Mouse (Mus musculus) lung, adult 18-20 months (tissue): ENCODE data around the gene Spop.

Source experiments
- DNase-seq, 2 experiments: peaks; one replicate each; pipeline ENCODE4 v3.0.0; 2022; ENCODE audit warnings: mixed read lengths in 2 of 2

The Spop gene

DNA sequence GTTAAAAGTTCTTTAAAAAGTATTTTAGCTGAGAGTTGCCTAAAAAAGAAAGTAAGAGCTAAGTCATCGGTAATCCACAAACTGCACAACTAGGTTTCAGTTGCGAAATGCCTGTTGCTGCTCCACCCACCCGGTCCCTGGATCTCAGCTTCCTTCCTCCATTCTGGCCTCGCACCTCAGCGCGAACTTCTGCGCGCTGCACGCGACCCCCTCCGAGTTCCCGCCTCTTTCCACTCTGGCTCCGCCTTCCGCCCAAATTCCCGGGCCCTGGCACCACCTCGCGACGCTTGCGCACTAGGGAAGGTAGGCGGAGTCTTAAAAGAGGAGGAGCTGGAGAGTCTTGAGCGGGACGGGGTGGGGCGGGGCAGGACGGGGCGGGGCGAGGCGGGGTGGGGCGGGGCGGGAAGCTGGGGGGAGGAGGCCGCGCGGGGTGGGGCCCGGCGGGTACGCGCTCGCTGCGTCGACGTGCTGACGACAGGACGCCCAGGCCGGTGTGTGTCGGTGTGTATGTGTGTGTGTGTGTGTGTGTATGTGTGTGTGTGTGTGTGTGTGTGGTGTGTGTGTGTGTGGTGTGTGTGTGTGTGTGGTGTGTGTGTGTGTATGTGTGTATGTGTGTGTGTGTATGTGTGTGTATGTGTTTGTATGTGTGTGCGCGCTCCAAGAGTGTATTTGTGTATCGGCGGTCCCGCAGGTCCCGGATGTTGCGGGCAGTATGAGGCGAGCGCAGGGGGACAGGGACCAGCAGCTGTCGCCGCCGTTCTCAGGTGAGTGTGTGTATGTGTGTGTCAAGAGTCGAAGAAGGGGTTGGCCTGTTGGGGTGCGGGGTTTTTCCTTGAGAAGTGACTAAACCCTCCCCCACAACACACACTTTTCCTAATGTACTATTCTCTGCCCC, at the start of gene Spop:
Gene Spop, plus strand, starts transcription at position 440 of the 895 bp plus-strand sequence.
- DNase-seq, result peak; percentile 93 to 95

DNA sequence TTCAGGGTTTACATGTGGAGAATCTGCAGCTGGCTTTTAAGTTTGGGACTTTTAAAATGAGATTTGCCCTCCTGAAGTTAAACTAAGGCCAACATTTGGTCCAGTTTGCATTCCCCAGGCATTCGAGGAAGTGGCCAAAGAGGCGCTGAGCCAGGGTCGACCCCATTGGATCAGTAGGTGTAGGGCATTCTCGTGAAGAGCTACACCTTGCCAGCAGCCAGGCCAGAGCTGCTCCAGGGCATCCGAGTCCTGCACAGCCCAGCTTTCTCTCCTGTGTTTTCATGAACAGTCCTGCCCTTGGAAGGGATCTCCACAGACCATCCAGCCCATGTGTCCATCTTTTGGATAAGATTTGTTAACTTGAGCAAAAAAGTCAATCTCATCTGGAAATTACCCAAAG, 49.5 kb upstream of the Spop start:
- no peak for DNase-seq

DNA sequence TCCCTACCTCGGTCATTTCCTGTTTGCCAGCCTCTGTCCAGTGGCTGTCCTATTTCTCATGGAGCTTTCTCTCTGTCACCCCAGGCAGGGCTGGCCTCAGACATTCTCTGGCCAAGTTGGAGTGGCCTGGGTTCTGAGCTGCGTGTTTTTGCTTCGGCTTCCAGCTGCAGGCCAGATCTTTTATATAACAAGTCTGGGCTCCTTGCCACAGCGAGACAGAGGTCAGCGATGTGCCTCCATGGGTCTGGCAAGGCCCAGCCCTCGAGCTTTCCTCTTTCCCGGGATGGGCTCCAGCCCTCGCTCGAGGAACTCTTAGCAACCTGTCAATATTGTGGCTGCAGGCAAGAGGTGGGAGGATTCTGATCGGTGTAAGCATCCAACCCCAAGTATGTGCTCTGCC, 48.3 kb upstream of the Spop start:
- peak; percentile 88 to 91 for DNase-seq

DNA sequence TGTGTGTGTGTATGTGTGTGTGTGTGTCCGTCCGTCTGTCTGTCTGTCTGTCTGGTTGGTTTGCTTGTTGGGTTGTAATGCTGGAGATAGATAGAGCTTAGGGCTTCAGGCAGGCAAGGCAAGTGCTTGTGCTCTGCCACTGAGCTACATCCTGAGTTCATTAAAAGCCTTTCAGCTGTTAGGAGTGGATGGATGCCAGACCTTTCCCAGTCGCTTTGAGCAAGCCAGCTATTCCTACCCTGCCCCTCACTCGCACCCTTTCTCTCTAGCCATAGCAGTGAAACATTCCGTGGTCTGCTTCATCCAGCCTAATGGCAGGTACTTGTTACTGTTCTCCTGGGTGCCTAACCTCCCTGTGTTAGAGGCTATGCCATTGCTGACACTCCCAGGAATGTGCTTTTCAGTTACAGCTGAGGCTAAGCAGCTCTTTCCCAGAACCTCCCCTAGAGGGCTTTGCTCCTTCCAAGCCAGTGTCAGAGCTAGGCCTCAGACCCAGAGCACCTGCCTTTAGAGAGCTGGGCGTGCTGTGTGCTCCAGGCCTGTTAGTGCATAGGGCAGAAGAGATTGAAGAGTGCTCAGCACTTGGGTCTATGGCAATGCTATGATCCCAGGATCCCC, 47.5 kb upstream of the Spop start:
- peak in 1 of 2 experiments; percentile 35 for DNase-seq

DNA sequence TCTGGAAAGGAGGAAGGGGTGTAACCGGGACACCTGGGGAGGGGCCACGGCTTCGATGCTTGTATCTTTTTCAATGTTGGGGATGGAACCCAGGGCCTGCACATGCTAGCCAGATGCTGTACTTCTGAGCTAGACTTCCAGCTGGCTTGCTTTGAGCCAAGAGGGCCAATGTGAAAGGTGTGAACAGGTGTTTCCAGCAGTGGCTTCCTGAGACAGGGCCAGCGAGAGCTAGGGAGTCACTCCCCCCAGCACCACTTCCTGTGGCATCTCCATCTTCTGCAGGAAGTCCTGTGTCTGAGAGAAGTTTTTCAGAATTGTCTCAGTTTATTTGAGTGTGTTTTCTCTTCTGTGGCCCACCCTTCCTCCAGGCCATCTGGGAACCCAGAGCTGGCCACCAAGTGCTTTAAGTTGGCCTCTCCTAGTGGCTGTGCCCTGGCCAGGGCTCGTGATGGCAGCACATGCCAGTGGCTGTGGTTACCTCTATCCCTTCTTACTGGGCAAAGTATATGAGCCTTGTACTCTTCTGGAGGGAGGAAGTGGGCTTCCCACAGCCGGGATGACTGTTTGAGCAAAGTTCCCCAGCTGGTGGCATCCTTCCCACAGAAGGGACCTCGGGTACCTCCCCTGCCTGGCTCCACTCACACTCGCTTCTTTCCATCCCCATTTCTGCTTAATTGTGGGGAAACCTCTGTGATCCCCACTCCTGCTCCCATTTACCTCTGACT, 46.7 kb upstream of the Spop start:
- DNase-seq, result no peak

DNA sequence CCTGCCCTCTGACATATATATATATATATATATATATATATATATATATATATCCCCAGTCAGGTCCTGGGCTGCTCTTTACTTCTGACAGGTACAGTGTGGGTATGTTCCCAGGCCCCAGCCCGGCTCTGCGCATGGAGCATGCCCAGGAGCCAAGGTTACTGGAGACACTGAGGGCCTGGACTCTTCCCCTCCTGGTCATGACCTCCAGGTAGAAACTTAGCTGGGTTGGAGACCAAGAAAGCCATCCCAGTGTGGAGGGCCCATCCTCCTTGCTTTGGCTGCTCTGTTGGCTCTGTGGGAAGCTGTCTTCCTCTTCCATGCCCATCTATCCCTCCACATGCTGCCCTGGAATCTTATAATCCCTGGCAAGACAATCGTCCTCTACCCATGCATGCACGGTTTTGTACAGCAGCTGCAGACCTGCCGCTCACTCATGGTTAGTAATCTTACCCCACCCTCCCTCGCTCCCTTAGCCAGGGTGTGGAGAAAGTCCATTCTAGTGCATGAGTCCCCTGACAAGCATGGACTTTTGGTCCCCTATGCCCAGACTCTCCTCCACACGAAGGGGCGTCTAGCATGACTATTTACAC, 45.6 kb upstream of the Spop start:
- no peak for DNase-seq

DNA sequence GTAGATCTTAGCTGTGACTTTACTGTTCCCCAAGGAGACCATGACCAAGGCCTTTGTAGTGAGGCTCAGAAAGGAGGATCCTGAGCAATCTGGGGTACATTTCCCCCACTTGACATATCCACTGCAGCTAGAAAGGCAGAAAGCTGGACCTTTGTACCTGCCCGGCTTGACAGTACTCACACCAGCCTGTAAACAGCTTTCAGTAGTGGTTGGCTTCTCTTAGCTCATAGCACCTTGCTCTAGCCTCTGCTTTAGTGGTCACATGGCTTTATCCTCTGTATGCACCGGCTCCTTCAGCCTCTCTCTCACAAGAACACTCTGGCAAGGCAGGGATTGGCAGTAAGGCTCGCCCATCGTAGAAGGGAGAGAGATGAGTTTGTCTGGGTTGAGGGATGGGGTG, 45.0 kb upstream of the Spop start:
- no peak for DNase-seq

DNA sequence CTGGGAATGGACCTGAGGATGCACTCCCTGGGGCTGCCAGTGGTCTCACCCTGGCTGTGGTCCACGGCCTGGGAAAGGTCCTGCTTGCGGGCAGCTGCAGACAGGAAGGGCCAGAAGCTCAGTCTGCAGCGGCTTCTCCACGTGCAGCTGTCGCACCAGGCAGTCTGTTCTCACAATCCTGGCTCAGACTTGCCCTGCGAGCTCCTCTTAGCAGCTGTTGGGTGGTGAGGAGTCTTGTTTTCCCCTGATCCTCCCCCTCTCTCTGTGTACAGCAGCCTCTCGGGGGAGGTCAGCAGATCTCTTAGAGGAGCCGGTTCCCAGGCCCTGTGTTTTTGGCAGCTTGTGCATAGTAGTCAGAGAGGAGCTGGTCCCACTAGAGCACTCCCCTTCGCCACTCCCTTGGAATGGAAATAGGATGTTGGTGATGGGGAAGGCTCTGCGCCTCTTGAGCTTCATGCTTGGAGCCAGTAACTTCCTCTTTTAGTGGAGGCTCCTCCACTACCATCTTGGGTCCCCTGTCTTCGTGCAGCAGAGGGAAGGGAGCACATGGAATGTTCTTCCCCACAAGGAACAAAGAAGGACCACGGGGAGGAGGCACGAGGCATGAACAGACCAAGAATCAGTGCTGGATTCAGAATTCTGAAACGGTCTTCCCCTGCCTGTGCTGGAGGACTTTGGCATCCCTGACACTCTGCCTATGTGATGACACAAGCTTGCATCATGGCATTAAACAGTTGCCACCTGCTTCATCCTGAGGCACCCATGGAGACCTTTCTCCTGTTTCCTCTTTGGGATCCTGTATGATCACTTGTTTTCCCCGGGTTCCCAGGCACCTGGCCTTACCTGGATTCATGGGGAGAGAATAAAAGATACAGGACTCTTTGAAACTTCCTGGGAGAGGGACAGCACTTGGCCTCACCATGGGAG, 43.7 kb upstream of the Spop start:
- peak in 1 of 2 experiments; percentile 38 for DNase-seq

DNA sequence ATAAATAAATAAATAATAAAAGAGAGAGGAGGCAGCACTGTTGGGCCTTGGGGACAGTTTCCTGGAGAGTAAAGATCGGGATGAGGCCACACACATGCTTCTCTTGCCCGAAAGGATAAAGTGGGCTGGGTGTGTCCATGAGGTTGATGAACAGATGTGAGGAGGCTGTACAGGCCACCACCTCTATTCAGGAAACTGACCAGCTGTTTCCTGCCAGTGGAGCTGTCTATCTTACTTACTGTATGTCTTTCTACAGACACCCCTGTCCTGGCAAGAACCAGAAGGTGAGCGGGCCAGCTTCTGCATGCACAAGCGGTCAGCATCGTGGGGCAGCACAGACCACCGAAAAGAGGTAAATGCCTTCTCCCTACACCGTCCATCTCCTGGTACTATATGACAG, 42.7 kb upstream of the Spop start:
- DNase-seq, result no peak

DNA sequence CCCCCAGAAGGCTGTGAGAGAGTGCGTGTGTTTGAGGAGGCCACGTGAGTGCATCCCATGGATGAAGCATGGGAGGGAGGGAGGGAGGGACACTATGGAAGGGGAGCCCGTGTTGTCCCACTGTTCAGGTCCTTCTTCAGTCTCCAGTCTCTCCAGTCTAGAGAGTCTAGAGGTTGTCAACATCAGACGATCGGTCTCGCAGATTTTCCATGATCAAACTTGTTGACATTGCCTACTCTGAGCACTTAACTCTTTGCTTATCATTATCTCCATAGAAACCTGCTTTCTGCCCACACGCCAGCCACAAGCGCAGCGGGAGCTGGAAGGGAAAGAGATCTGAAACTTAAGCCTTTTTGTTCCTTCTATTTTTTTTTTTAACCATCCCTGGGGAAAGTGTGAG, 35.0 kb upstream of the Spop start:
- no peak for DNase-seq

DNA sequence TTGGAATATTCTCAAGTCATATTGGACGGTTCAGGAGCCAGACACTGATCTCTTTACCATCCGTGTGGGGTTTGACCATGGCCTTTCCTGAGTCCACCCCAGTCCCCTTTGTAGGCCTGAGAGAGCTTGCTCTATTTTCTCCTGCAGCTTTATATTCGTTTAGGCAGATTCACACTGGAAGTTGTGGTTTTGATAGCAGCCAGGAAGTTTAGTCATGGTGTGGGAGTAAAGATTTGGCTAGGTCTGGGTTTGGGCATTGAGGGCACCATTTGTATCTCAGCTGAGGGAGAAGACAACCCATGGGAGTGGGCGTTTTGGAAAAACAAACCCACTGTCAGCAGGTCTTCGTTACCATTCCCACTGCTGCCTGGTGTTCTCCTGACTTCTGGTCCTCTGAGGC, 34.3 kb upstream of the Spop start:
- DNase-seq, result no peak

DNA sequence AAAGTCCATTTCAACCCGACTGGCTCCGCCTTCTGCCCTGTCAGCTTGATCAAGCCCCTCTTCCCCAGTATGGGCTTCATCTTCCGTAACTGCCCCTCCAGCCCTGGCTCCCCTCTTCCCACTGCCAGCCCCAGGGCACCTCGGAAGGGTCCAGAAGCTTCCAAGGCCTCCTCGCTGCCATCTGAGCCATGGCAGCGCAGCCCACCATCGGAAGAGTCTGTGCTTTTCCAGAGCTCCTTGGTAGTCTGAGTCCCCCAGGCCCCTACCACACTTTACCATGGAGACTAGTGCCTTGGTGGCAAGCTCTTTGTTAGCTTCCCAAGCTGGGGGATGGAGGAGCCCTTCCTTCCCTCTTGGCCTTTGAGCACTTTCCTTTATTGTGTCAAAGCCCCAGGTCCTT, 33.2 kb upstream of the Spop start:
- DNase-seq, result no peak

DNA sequence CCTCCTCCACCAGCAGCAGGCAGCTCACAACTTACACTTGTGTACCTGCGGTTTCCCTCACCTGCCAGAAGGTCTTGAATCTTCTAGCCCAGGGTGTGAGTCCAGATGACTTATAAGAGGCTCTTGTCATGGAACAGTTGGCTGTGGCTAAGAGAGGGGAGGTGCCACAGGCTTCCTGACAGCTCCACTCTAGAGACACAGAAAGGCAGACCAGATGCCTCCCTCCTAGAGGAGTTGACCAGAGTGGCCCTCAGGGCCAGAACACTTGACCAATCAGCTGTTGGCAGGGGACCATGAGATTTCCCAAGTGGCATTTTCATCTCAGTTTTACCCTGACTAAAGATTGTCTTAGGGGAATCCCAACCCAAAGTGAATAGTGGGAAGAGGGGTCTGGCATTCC, 32.7 kb upstream of the Spop start:
- DNase-seq, result peak; percentile 77 to 78

DNA sequence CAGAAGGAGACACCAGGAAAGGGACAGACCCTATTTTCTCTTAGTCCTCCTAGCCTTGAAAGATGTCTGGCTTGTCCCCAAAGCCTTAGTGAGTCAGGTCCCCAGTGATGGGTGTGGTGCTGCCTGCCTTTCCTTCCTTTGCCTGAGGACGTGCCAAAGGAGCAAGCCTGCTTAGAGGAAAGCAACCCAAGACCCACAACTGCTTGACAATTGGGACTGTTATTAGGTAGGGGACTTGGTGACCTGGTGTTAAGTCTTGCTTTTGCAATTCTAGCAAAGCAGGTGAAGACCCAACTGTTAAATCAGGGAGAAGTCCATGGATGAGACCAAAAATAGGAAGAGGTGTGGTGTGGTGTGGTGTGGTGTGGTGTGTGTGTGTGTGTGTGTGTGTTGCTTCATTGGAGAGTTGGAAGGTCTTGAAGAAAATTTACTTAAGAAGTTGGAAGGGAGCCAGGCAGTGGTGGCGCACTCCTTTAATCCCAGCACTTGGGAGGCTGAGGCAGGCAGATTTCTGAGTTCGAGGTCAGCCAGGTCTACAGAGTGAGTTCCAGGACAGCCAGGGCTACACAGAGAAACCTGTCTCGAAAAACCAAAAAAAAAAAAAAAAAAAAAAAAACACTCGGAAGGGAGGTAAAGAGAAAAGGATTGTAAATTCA, 30.4 kb upstream of the Spop start:
- peak; percentile 52 for DNase-seq

DNA sequence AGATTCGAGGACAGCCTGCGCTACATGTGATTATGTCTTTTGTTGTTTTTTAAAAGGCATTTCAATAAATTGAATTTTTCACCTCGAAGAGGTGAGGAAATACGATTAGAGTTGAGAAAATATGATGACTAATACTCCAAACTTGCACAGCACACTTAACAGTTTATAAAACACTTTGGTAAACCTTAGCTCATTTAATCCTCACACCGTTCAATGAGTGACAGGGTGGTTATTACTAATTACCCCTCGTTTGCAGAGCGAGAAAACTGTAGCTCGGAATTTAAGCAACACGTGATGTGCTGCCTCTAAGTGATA, 29.9 kb upstream of the Spop start:
- DNase-seq, result no peak

DNA sequence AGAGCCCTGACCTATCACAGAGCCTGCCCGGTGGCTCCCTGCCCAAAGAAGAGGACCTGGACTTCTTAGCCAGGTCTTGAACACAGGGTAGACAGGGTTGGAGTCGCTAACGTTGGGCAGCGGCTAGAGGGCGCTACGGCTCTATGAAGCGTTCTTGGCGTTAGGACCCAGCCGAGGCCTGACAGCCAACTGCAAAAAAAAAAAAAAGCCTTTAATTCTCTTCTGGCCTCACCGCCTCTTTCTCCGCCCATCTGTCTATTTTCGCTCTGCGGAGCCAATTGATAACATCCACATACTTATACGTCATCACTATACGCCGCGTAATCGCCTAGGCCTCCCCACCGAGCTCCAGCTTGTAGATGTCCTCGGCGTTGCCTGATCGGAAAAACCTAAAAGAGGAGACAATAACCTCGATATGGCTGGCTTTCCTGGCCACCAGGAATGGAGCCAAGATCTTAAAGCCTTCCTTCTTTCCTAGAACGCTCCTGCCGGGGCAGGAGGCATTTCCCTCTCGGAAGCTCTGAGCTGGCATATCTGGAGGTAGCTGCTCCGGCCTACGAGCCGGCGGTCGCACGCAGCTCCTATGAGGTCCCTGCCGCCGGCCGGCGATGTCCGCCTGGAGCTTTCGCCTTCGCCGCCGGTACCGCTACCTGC, 29.4 kb upstream of the Spop start, which contains the start of gene Slc35b1:
Gene Slc35b1, plus strand, starts transcription at position 374 of the 654 bp plus-strand sequence.
- DNase-seq, result peak; percentile 95 to 97

DNA sequence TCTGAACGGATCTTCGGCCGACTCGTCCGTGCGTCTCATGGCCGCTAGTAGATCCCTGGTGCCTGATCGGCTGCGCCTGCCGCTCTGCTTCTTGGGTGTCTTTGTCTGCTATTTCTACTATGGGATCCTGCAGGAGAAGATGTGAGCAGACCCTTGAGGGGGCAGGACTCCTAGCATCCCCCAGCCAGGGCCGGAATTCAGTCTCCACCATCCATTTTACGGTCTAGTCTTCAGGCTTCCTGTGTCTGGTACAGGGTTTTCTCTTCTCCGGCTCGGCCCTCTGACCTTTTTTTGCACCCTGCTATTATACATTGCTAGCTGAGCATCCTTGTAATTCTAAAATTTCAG, 28.9 kb upstream of the Spop start:
- no peak for DNase-seq

DNA sequence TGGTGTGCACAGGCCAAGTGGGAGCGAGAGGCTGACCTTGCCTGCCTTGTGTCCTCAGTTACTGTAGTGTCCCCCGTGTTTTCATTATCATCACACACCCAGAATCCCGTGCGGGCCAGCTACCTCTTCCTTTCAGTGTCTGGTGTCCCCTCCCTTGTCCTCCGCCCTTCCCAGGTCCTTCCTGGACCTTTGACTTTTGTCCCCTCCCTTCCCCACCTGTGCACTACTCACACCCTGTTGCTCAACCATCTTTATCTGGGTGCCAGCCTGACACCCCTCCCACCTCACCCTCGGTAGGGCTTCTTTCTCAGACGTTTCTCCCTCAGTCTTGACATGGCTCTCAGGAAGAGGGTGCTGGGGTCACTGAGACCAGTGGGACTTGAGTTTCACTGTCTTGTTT, 26.5 kb upstream of the Spop start:
- DNase-seq, result no peak

DNA sequence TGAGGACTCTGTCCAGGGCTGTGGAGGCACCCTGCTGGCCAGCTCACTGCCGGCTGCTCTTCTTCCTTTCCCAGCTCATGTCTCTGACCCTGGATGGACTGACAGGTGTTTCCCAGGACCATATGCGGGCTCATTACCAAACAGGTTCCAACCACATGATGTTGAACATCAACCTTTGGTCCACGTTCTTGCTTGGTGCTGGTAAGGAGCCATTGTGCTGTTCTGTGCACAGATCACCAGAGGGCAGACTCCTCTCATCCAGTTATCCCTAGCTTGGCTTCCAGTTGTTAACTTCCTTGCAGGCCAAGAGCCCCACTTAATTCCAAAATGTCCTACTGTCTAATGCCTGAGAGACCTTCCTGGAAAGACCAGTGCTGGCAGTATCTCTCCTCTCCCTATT, 24.9 kb upstream of the Spop start:
- DNase-seq, result no peak

DNA sequence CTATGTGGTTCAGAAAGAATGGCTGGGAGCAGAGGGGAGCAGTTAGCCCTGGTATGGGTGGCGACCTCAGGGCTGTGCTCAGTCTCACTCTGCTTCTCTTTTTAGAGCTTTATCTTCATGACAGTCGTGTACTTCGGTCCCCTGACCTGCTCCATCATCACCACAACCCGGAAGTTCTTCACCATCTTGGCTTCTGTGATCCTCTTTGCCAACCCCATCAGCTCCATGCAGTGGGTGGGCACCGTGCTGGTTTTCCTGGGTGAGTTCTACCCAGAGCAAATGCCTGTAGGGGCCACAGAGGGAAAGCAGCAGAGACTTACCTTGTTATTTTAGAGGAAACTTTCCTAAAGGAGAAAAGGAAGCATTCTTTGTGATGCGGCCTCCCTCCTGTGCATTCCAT, 23.5 kb upstream of the Spop start:
- DNase-seq, result no peak

DNA sequence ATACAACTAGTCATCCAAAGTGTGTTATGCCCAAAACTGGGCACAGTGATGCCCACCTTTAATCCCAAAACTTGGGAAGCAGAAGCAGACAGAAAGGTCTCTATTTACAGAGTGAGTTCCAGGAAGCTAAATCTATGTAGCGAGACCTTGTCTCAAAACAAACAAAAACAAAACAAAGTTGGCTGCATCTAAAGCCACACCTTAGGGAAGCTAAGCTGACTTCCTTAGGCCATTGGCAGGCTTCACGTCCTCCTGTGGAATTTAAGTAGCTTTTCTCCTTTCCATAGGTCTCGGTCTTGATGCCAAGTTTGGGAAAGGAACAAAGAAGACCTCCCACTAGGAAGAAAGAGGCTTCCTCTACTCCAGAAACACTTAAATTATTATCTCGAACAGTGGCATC, 22.7 kb upstream of the Spop start:
- DNase-seq, result no peak
